Comparison of ENCODE assay signal across 8 mouse cellular contexts in genomic region chr5:73255321-73256251, GRCm38 (mm10). TPM values are rescaled to one million over a fixed set of nuclear protein-coding genes. Genes with fewer than 3 reads are reported as not detected.
DNase-seq lines count a peak whose midpoint lies in the region; ATAC-seq and TF ChIP-seq lines count a peak whose summit lies in the region.

No protein-coding gene starts in this region.

- H3K4me2 ChIP-seq in embryonic facial prominence, embryonic 14.5 days (ENCODE audit: low read depth, low read length), result peak overlapping the region; percentile 81
- H3K4me2 ChIP-seq in myocyte (ENCODE audit: low read depth), result peak overlapping the region; percentile 90

- H3K4me1 ChIP-seq in embryonic facial prominence, embryonic 14.5 days (ENCODE audit: control insufficient read depth, insufficient read depth, low read length), result peaks cover 5% of the 10 kb centered on the region; the same call in 1 of the 2 replicates
- 0 out of 2 replicates have a peak, but pooled peaks cover 5% of the 10 kb centered on the region for H3K4me1 ChIP-seq in liver, adult 2 months (ENCODE audit: control insufficient read depth, insufficient read depth, low read length)

- TF ChIP-seq POLR2A in liver, adult 2 months (IDR thresholded peaks at IDR 0.05; ENCODE audit: extremely low read depth, insufficient read depth, low read length), result no peak
- peak; percentile 23 for TF ChIP-seq POLR2A in myocyte (IDR thresholded peaks at IDR 0.05; ENCODE audit: insufficient read length, low read depth)

- DNase-seq in adrenal gland, postnatal 4 days (ENCODE audit: low spot score in 2 of 2), result peak; percentile 27 to 32
- peak; percentile 67 for DNase-seq in embryonic facial prominence, embryonic 14.5 days (ENCODE audit: low spot score)
- peak; percentile 47 for DNase-seq in heart, adult 8-10 months (ENCODE audit: low spot score)
- peak; percentile 24 to 54 for DNase-seq in kidney, adult 8-10 months
- DNase-seq in liver, adult 2 months (ENCODE audit: extremely low read depth, low read depth, low spot score), result peak; percentile 30
- peak; percentile 47 for DNase-seq in splenic B cell, adult 2 months (ENCODE audit: low read depth, low spot score)

- peak overlapping the region; percentile 91 for H3K9ac ChIP-seq in embryonic facial prominence, embryonic 14.5 days (ENCODE audit: low read depth, low read length)
- peak overlapping the region; percentile 98 for H3K9ac ChIP-seq in liver, adult 2 months (ENCODE audit: low read depth, low read length)

- WGBS in embryonic facial prominence, embryonic 14.5 days, result 0% methylated on average over 38 of the region's 129 CpGs
- WGBS in liver, adult 2 months, result 1% methylated on average over 123 of the region's 129 CpGs

- H3ac ChIP-seq in C2C12 (ENCODE audit: control insufficient read depth, insufficient read length, low read depth) (peak overlapping the region; percentile 78), myocyte (ENCODE audit: control insufficient read depth, insufficient read length) (peak overlapping the region; percentile 92)

- no peak for TF ChIP-seq CTCF in C2C12 (IDR thresholded peaks at IDR 0.05; ENCODE audit: control insufficient read depth, insufficient read depth, insufficient read length)
- no peak for TF ChIP-seq CTCF in liver, adult 2 months (IDR thresholded peaks at IDR 0.05; ENCODE audit: low read depth, low read length)

- peak; percentile 66 for ATAC-seq in embryonic facial prominence, embryonic 14.5 days (ENCODE audit: low read depth)

- H3K79me3 ChIP-seq in C2C12 (ENCODE audit: low read depth), result peaks cover 25% of the 10 kb centered on the region

- no peaks in the 10 kb centered on the region for H3K9me3 ChIP-seq in embryonic facial prominence, embryonic 14.5 days (ENCODE audit: control insufficient read depth, low read length)

- H3K4me3 ChIP-seq in C2C12 (ENCODE audit: insufficient read depth, poor library complexity, severe bottlenecking) (peak overlapping the region; percentile 65), myocyte (peak overlapping the region; percentile 36)
- H3K4me3 ChIP-seq in embryonic facial prominence, embryonic 14.5 days (ENCODE audit: low read depth, low read length), result peak overlapping the region; percentile 97
- peak overlapping the region; percentile 84 for H3K4me3 ChIP-seq in liver, adult 2 months (ENCODE audit: insufficient read depth, low read depth, low read length)

- H3K79me2 ChIP-seq in C2C12 (ENCODE audit: control insufficient read depth, insufficient read depth) (peaks cover 55% of the 10 kb centered on the region), myocyte (ENCODE audit: control insufficient read depth, insufficient read depth) (peaks cover 48% of the 10 kb centered on the region)
- peaks cover 10% of the 10 kb centered on the region; the same call in 1 of the 2 replicates for H3K79me2 ChIP-seq in liver, adult 2 months (ENCODE audit: control insufficient read depth, insufficient read depth, low read length)

- H3K27ac ChIP-seq in embryonic facial prominence, embryonic 14.5 days (replicated peaks; ENCODE audit: low read depth, low read length), result peak overlapping the region; percentile 95
- peak overlapping the region; percentile 62 for H3K27ac ChIP-seq in liver, adult 2 months (replicated peaks; ENCODE audit: insufficient read depth, low read depth, low read length)

- H3K36me3 ChIP-seq in C2C12 (ENCODE audit: control insufficient read depth, insufficient read depth) (no peaks in the 10 kb centered on the region), myocyte (ENCODE audit: control insufficient read depth, insufficient read depth) (no peaks in the 10 kb centered on the region)
- no peaks in the 10 kb centered on the region for H3K36me3 ChIP-seq in embryonic facial prominence, embryonic 14.5 days (ENCODE audit: control insufficient read depth, insufficient read depth, low read length)
- H3K36me3 ChIP-seq in liver, adult 2 months (ENCODE audit: control insufficient read depth, insufficient read depth, low read length), result no peaks in the 10 kb centered on the region
- 0 out of 2 replicates have a peak, but pooled peaks cover 3% of the 10 kb centered on the region for H3K36me3 ChIP-seq in splenic B cell, adult 2 months (ENCODE audit: control insufficient read depth, insufficient read depth, low read length, poor library complexity, severe bottlenecking)

- H3K27me3 ChIP-seq in C2C12 (ENCODE audit: control insufficient read depth, insufficient read depth, insufficient read length) (no peaks in the 10 kb centered on the region), myocyte (ENCODE audit: control insufficient read depth, insufficient read depth, insufficient read length) (no peaks in the 10 kb centered on the region)
- H3K27me3 ChIP-seq in embryonic facial prominence, embryonic 14.5 days (replicated peaks; ENCODE audit: control insufficient read depth, insufficient read depth, low read length), result no peaks in the 10 kb centered on the region
- H3K27me3 ChIP-seq in liver, adult 2 months (ENCODE audit: control insufficient read depth, insufficient read depth, low read length), result no peaks in the 10 kb centered on the region
- H3K27me3 ChIP-seq in splenic B cell, adult 2 months (ENCODE audit: control insufficient read depth, insufficient read depth, low read length, poor library complexity, severe bottlenecking), result no peaks in the 10 kb centered on the region

TF ChIP-seq in C2C12, 6 proteins besides CTCF, POLR2A, EP300 and RAD21:
- TF ChIP-seq MYOD1 (IDR thresholded peaks at IDR 0.05; ENCODE audit: control insufficient read depth, insufficient read length, low read depth) (no peak), MAX (IDR thresholded peaks at IDR 0.05) (no peak), CEBPB (IDR thresholded peaks at IDR 0.05; ENCODE audit: low read depth) (no peak), USF1 (IDR thresholded peaks at IDR 0.05; ENCODE audit: low read depth) (no peak), FOSL1 (IDR thresholded peaks at IDR 0.05; ENCODE audit: insufficient read depth, low read length, poor library complexity, severe bottlenecking) (no peak), MYOG (IDR thresholded peaks at IDR 0.05; ENCODE audit: control insufficient read depth, extremely low read depth, insufficient read length) (no peak)

TF ChIP-seq in myocyte, 11 proteins besides CTCF, POLR2A, EP300 and RAD21:
- TF ChIP-seq MYOD1 (IDR thresholded peaks at IDR 0.05; ENCODE audit: control insufficient read depth in 1 of 3, insufficient read length in 2 of 3, low read depth in 2 of 3) (peak in 1 of 3 experiments; percentile 8), TCF12 (IDR thresholded peaks at IDR 0.05; ENCODE audit: insufficient read depth, poor library complexity, severe bottlenecking) (no peak)

RNA-seq across cellular contexts. Expression of gene Fryl, which starts 0.8 kb away (rescaled TPM):
- 13.2 TPM for polyA plus RNA-seq in C2C12 (2012; fragmentation: generic; extraction: Trizol)
- total RNA-seq in adrenal gland, postnatal 4 days (2021), result 10 to 100 TPM; 49.7 to 55.7 TPM
- 24.8 and 26.8 TPM in 2 replicates for polyA plus RNA-seq in embryonic facial prominence, embryonic 14.5 days (2014; fragmentation: Nextera tagmentation; extraction: Ambion mirVana)
- 10 to 100 TPM; 32.7 to 38.8 (median 35.1) TPM for total RNA-seq in heart, adult 8-10 months (2022)
- 18.7 and 23.4 TPM in 2 replicates for total RNA-seq in liver, adult 2 months (2014; rRNA removed)
- polyA plus RNA-seq in liver, adult 2 months (2012; rRNA removed), result 9.5 and 10.1 TPM in 2 replicates
- 15.3 TPM for polyA plus RNA-seq in myocyte (2012; fragmentation: generic; extraction: Trizol)

RNA-seq across cellular contexts. Expression of gene Ociad1, which starts 37.0 kb away (rescaled TPM):
- polyA plus RNA-seq in C2C12 (2012; fragmentation: generic; extraction: Trizol) (142 TPM), myocyte (2012; fragmentation: generic; extraction: Trizol) (213 TPM)
- 100 to 1,000 TPM; 203 to 214 TPM for total RNA-seq in adrenal gland, postnatal 4 days (2021)
- 143 and 145 TPM in 2 replicates for polyA plus RNA-seq in embryonic facial prominence, embryonic 14.5 days (2014; fragmentation: Nextera tagmentation; extraction: Ambion mirVana)
- total RNA-seq in heart, adult 8-10 months (2022), result 100 to 1,000 TPM; 233 to 264 (median 240) TPM
- total RNA-seq in liver, adult 2 months (2014; rRNA removed), result 57.6 and 68.1 TPM in 2 replicates
- polyA plus RNA-seq in liver, adult 2 months (2012; rRNA removed), result 49.1 and 50.3 TPM in 2 replicates

Comparison
In these comparisons a context has a peak if more than half of its experiments do, and no peak if none do; other contexts are left out.
1. Peak in every context shown above with its lines: DNase-seq, ATAC-seq, H3K4me3 ChIP-seq and H3K27ac ChIP-seq.
2. H3K4me3 ChIP-seq: peak in every context shown above with its lines; median percentile 97 in embryonic facial prominence, embryonic 14.5 days; 84 in liver, adult 2 months; 65 in C2C12; 36 in myocyte.